Mouse (Mus musculus) erythroid progenitor cell, adult 5-6 weeks (primary cell): Measurements from ENCODE around the gene Mbd3. TPM values are rescaled to one million over a fixed set of nuclear protein-coding genes. Genes with fewer than 3 reads are reported as not detected.
A peak's percentile ranks its signal among the peaks of the same experiment; 100 is the strongest.

ENCODE experiments used
- ATAC-seq: replicated peaks from 2 replicates; pipeline ENCODE4 v1.8.0; 2016; ENCODE audit warnings: moderate number of reproducible peaks, mild to moderate bottlenecking, moderate TSS enrichment, inconsistent platforms; ENCODE audit not compliant: poor library complexity, low FRiP score, severe bottlenecking
- total RNA-seq, 2 experiments: library from RNA; stranded (forward) in 1 of 2; stranded (reverse) in 1 of 2; fragments of 150-400 nt in 1 of 2; fragments of 186-747, 209-891 nt in 1 of 2; gene quantifications; 2 replicates each; pipeline versions ENCODE4 v1.2.3 to v1.2.4; 2015 to 2017; ENCODE audit warnings: low replicate concordance in 2 of 2

The Mbd3 gene
- total RNA-seq (2015; ENCODE audit: low replicate concordance): 33.5 TPM in 2 replicates
- total RNA-seq (2017; ENCODE audit: low replicate concordance): 39.7 and 45.8 TPM in 2 replicates

GRCm38 (mm10) chr10:80399191-80399972, at the start of gene Mbd3:
Gene Mbd3, minus strand, starts transcription at chr10:80399550.
- peak; percentile 90 for ATAC-seq

GRCm38 (mm10) chr10:80445898-80446601, 46.7 kb upstream of the Mbd3 start:
- ATAC-seq: peak; percentile 82

GRCm38 (mm10) chr10:80445052-80445451, 45.7 kb upstream of the Mbd3 start:
- no peak for ATAC-seq

- ATAC-seq: no peak
Observed at GRCm38 (mm10) chr10:80444339-80445045, 45.1 kb upstream of the Mbd3 start.

GRCm38 (mm10) chr10:80443575-80444278, 44.4 kb upstream of the Mbd3 start:
- ATAC-seq: no peak

- no peak for ATAC-seq
Observed at GRCm38 (mm10) chr10:80442989-80443388, 43.6 kb upstream of the Mbd3 start.

GRCm38 (mm10) chr10:80441598-80441997, 42.2 kb upstream of the Mbd3 start:
- no peak for ATAC-seq

GRCm38 (mm10) chr10:80440031-80440430, 40.7 kb upstream of the Mbd3 start:
- no peak for ATAC-seq

GRCm38 (mm10) chr10:80437973-80438372, 38.6 kb upstream of the Mbd3 start:
- ATAC-seq: no peak

GRCm38 (mm10) chr10:80436276-80436675, 36.9 kb upstream of the Mbd3 start:
- ATAC-seq: no peak

- peak; percentile 47 for ATAC-seq
Observed at GRCm38 (mm10) chr10:80435764-80436163, 36.4 kb upstream of the Mbd3 start.

- no peak for ATAC-seq
Observed at GRCm38 (mm10) chr10:80434823-80435222, 35.5 kb upstream of the Mbd3 start.

- ATAC-seq: no peak
Observed at GRCm38 (mm10) chr10:80434233-80434592, 34.9 kb upstream of the Mbd3 start.

- ATAC-seq: peak; percentile 87
Observed at GRCm38 (mm10) chr10:80433513-80434232, 34.3 kb upstream of the Mbd3 start, which contains the start of gene Tcf3. Gene Tcf3, minus strand, starts transcription at chr10:80433647.

GRCm38 (mm10) chr10:80432936-80433512, 33.7 kb upstream of the Mbd3 start:
- ATAC-seq: no peak

GRCm38 (mm10) chr10:80432387-80432785, 33.0 kb upstream of the Mbd3 start:
- ATAC-seq: no peak

- ATAC-seq: no peak
Observed at GRCm38 (mm10) chr10:80431570-80432386, 32.4 kb upstream of the Mbd3 start.

GRCm38 (mm10) chr10:80430375-80430980, 31.1 kb upstream of the Mbd3 start:
- no peak for ATAC-seq
